Mouse (Mus musculus): ENCODE measurements around the gene 4931409K22Rik. TPM values are rescaled to one million over a fixed set of nuclear protein-coding genes. Genes with fewer than 3 reads are reported as not detected.

Gene 4931409K22Rik
- polyA plus RNA-seq, 1 experiment from 2014 or later = 0.10 TPM

DNA sequence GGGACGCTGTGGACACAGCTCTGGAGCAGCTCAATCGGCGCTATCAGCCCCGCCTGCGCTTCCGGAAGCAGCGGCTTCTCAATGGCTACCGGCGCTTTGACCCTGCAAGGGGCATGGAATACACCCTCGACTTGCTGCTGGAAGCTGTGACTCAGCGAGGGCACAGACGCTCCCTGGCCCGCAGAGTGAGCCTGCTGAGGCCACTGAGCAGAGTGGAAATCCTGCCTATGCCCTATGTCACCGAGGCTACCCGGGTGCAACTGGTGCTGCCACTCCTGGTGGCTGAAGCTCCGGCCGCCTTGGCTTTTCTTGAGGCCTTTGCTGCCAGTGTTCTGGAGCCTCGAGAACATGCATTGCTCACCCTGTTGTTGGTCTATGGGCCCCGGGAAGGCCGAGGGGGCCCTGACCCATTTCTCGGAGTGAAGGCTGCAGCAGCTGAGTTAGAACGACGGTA is 34.7 kb upstream of the 4931409K22Rik start:
- Histone ChIP-seq H3K27ac (ENCODE audit: low read length) (no peak overlapping the region), H3K27me3 (ENCODE audit: control insufficient read depth, insufficient read depth, low read length) (no peaks in the 10 kb centered on the region), H3K4me3 (ENCODE audit: low read depth, low read length) (no peak overlapping the region), H3K36me3 (ENCODE audit: control insufficient read depth, insufficient read depth, low read length) (peaks cover 63% of the 10 kb centered on the region), H3K9me3 (ENCODE audit: control insufficient read depth, low read depth, low read length) (no peaks in the 10 kb centered on the region), H3K4me2 (replicated peaks; ENCODE audit: low read depth, low read length) (0 out of 2 replicates have a peak overlapping the region, but pooled peaks have one; percentile 10), H3K9ac (replicated peaks; ENCODE audit: low read depth, low read length) (no peak overlapping the region; the same call in 1 of the 2 replicates), H3K4me1 (ENCODE audit: control insufficient read depth, insufficient read depth, low read length) (peaks cover 10% of the 10 kb centered on the region; the same call in 1 of the 2 replicates)
- no peak for ATAC-seq (ENCODE audit: insufficient number of reproducible peaks, insufficient read depth, low FRiP score, low read depth)
- 34% methylated on average over 23 of the region's 23 CpGs for WGBS

DNA sequence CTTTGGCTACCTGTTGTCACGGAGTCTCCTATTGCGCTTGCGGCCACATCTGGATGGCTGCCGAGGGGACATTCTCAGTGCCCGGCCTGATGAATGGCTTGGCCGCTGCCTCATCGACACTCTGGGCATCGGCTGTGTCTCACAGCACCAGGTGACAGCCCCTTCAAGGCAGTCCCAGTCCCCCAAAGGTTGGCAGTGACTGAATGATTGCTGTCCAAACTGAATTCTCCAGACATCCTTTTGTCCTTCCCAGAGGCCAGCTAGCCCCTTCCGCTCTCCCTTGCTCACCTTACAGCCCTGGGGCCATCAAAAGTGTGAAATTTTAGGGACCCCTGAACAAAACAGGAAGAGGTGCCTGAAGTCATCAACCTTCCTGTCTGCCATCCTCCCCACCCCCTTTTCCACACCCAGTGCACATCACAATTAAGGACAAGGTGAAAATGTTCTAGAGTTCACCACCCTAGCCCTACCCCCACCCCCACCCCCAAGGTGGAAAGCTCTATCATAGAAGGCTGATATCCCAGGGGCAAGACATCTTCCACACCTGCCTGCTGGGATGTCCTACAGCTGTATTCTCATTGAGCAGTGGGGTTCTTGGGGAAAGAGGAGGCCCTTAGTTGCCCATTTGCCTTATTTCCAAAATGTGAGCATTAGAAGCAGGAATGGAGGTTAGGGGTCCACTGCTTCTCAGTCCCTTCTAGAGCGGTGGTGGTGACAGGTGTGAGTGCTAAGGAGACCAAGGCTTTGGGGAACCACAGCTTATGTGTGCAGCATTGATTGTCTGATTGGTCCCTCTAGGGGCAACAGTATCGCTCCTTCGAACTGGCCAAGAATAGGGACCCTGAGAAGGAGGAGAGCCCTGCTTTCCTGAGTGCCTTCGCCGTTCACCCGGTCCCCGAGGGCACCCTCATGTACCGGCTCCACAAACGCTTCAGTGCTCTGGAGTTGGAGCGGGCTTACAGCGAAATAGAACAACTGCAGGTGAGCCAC is 33.2 kb upstream of the 4931409K22Rik start:
- Histone ChIP-seq H3K27ac (ENCODE audit: low read length) (no peak overlapping the region), H3K27me3 (ENCODE audit: control insufficient read depth, insufficient read depth, low read length) (no peaks in the 10 kb centered on the region), H3K4me3 (ENCODE audit: low read depth, low read length) (no peak overlapping the region), H3K4me2 (replicated peaks; ENCODE audit: low read depth, low read length) (no peak overlapping the region), H3K9me3 (ENCODE audit: control insufficient read depth, low read depth, low read length) (no peaks in the 10 kb centered on the region), H3K9ac (replicated peaks; ENCODE audit: low read depth, low read length) (no peak overlapping the region), H3K36me3 (ENCODE audit: control insufficient read depth, insufficient read depth, low read length) (peaks cover 52% of the 10 kb centered on the region), H3K4me1 (ENCODE audit: control insufficient read depth, insufficient read depth, low read length) (peaks cover 10% of the 10 kb centered on the region; the same call in 1 of the 2 replicates)
- WGBS = 92% methylated on average over 20 of the region's 20 CpGs
- no peak for ATAC-seq (ENCODE audit: insufficient number of reproducible peaks, insufficient read depth, low FRiP score, low read depth)

DNA sequence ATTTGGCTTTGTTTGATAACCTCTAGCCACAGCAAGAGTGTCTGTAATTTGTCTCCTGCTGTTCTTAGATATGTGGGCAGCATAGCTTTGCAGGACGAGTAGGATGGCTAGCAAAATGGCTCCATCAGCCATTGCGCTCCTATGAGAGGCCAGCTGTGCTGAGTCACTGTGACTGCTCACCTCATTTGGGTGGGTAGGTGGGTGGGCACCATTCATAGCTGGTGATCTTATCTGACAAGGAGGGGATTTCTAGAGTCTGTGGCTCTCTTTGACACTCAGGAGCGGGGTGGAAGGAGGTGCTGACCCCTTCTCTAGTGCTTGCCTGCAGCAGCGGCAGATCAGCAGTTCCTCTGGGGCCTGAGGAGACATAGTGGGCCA is 30.6 kb upstream of the 4931409K22Rik start:
- peaks cover 27% of the 10 kb centered on the region for H3K36me3 ChIP-seq (ENCODE audit: control insufficient read depth, insufficient read depth, low read length)
- 0 out of 2 replicates have a peak overlapping the region, but pooled peaks have one; percentile 4 for H3K27ac ChIP-seq (ENCODE audit: low read length)
- H3K9ac ChIP-seq (replicated peaks; ENCODE audit: low read depth, low read length) = peak overlapping the region; percentile 55
- no peaks in the 10 kb centered on the region for H3K9me3 ChIP-seq (ENCODE audit: control insufficient read depth, low read depth, low read length)
- peaks cover 10% of the 10 kb centered on the region; the same call in 1 of the 2 replicates for H3K4me1 ChIP-seq (ENCODE audit: control insufficient read depth, insufficient read depth, low read length)
- no peak for ATAC-seq (ENCODE audit: insufficient number of reproducible peaks, insufficient read depth, low FRiP score, low read depth)
- 25% methylated on average over 4 of the region's 4 CpGs for WGBS
- H3K27me3 ChIP-seq (ENCODE audit: control insufficient read depth, insufficient read depth, low read length) = no peaks in the 10 kb centered on the region
- H3K4me2 ChIP-seq (replicated peaks; ENCODE audit: low read depth, low read length) = peak overlapping the region; percentile 62
- peak overlapping the region; percentile 72 for H3K4me3 ChIP-seq (ENCODE audit: low read depth, low read length)

DNA sequence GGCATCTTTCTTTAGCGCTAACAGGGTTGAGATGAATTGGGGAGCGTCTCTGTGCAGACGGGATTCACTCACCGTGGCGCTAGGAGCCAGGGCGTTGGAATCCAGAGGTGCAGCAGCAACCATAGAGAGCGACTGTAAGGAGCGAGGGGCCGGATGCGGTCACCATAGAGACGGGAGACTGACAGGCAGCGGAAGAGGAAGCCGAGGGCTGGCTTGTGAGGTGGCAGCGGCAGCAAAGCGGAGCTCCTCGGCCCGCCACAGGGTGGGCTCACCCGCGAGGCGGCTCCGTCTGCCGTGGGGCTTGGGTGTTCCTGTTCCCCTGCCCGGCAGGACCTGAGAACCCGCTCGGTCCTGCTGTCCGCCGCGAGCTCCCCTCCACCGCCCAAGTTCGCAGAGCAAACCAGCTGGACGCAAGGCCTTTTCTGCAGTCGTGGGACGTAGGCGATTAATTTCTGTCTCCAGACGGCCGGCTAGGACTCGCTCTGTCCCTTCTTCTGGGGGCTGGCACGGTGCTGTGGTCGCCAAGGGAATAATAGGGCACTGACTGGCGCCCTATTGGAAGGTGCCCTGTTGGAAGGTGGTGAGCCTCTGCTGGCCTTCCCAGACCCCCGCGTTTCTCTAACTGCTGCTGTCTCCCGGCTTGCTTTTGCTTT is 30.1 kb upstream of the 4931409K22Rik start, which contains the start of gene Chpf2:
Chpf2 (plus strand) TSS at position 195 of the 653 bp plus-strand sequence.
- Histone ChIP-seq H3K36me3 (ENCODE audit: control insufficient read depth, insufficient read depth, low read length) (peaks cover 22% of the 10 kb centered on the region), H3K4me3 (ENCODE audit: low read depth, low read length) (peak within 1 kb of the TSS; percentile 72), H3K9me3 (ENCODE audit: control insufficient read depth, low read depth, low read length) (no peaks in the 10 kb centered on the region), H3K9ac (replicated peaks; ENCODE audit: low read depth, low read length) (peak within 1 kb of the TSS; percentile 55), H3K27ac (ENCODE audit: low read length) (0 out of 2 replicates have a peak within 1 kb of the TSS, but pooled peaks have one; percentile 4), H3K27me3 (ENCODE audit: control insufficient read depth, insufficient read depth, low read length) (no peaks in the 10 kb centered on the region), H3K4me2 (replicated peaks; ENCODE audit: low read depth, low read length) (peak within 1 kb of the TSS; percentile 62), H3K4me1 (ENCODE audit: control insufficient read depth, insufficient read depth, low read length) (peaks cover 10% of the 10 kb centered on the region; the same call in 1 of the 2 replicates)
- WGBS = under 1% methylated on average over 43 of the region's 43 CpGs
- peak; percentile 89; the same call in 1 of the 2 replicates for ATAC-seq (ENCODE audit: insufficient number of reproducible peaks, insufficient read depth, low FRiP score, low read depth)

DNA sequence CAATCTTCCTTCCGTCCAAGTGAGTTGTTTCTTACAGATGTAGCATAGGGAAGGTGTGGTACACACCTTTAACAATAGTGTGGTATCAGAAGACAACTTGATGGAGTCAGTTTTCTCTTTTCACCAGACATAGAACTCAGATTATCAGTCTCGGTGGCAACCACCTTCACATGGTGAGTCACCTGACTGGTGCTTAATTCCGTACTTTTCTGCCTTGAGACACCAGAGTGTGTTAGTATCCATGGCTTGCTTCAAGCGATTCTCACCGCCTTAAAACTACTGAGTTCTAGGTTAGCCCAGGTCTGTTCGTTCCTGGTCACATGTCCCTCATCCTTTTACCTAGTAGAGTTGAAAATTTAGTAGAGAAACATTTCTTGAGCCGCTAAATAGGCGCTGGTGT is 29.5 kb upstream of the 4931409K22Rik start:
- peak overlapping the region; percentile 72 for H3K4me3 ChIP-seq (ENCODE audit: low read depth, low read length)
- H3K9me3 ChIP-seq (ENCODE audit: control insufficient read depth, low read depth, low read length) = no peaks in the 10 kb centered on the region
- no peaks in the 10 kb centered on the region for H3K27me3 ChIP-seq (ENCODE audit: control insufficient read depth, insufficient read depth, low read length)
- 9% methylated on average over 8 of the region's 8 CpGs for WGBS
- H3K4me1 ChIP-seq (ENCODE audit: control insufficient read depth, insufficient read depth, low read length) = peaks cover 10% of the 10 kb centered on the region; the same call in 1 of the 2 replicates
- H3K36me3 ChIP-seq (ENCODE audit: control insufficient read depth, insufficient read depth, low read length) = peaks cover 18% of the 10 kb centered on the region
- H3K4me2 ChIP-seq (replicated peaks; ENCODE audit: low read depth, low read length) = peak overlapping the region; percentile 62
- H3K27ac ChIP-seq (ENCODE audit: low read length) = no peak overlapping the region
- peak overlapping the region; percentile 55; the same call in 1 of the 2 replicates for H3K9ac ChIP-seq (replicated peaks; ENCODE audit: low read depth, low read length)
- ATAC-seq (ENCODE audit: insufficient number of reproducible peaks, insufficient read depth, low FRiP score, low read depth) = peak; percentile 7; the same call in 1 of the 2 replicates

DNA sequence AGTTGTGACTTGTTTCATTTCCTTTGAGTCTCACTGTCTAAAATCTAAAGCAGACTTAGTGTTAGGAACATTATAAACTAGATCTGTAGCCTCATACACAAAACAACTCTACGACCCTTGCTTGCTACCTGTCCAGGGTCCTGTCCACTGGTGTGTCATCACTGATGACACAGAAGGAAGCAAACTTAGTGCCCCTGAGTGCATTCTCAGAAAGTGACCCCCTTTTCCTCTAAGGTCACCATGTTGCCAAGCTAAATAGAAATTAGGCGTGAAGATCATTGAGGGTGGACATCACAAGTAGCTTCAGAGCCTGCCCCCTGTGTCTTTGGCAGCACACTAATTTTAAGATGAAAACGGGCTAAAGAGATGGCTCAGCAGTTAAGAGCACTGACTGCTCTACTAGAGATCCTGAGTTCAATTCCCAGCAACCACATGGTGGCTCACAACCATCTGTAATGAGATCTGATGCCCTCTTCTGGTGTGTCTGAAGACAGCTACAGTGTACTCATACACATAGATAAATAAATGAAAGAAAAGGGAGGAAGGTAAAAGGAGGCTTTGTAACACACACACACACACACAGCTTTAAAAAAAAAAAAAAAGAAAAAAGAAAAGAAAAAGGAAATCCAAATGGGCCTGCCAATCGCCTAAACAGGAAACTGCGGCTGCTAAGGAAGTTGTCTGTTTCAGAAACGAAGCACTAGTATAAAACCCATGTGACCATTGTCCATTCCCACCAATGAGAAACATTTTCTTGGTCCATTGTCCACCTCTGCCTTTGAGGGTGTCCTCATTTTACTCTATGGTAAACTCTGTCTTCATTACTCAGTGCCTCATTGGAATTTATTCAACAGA is 21.7 kb upstream of the 4931409K22Rik start:
- Histone ChIP-seq H3K27ac (ENCODE audit: low read length) (peak overlapping the region; percentile 73; the same call in 1 of the 2 replicates), H3K4me3 (ENCODE audit: low read depth, low read length) (peak overlapping the region; percentile 37), H3K36me3 (ENCODE audit: control insufficient read depth, insufficient read depth, low read length) (peaks cover 20% of the 10 kb centered on the region), H3K9ac (replicated peaks; ENCODE audit: low read depth, low read length) (peak overlapping the region; percentile 41), H3K4me1 (ENCODE audit: control insufficient read depth, insufficient read depth, low read length) (peaks cover 12% of the 10 kb centered on the region; the same call in 1 of the 2 replicates), H3K9me3 (ENCODE audit: control insufficient read depth, low read depth, low read length) (no peaks in the 10 kb centered on the region), H3K4me2 (replicated peaks; ENCODE audit: low read depth, low read length) (peak overlapping the region; percentile 54), H3K27me3 (ENCODE audit: control insufficient read depth, insufficient read depth, low read length) (no peaks in the 10 kb centered on the region)
- WGBS = 65% methylated on average over 6 of the region's 6 CpGs
- ATAC-seq (ENCODE audit: insufficient number of reproducible peaks, insufficient read depth, low FRiP score, low read depth) = no peak

DNA sequence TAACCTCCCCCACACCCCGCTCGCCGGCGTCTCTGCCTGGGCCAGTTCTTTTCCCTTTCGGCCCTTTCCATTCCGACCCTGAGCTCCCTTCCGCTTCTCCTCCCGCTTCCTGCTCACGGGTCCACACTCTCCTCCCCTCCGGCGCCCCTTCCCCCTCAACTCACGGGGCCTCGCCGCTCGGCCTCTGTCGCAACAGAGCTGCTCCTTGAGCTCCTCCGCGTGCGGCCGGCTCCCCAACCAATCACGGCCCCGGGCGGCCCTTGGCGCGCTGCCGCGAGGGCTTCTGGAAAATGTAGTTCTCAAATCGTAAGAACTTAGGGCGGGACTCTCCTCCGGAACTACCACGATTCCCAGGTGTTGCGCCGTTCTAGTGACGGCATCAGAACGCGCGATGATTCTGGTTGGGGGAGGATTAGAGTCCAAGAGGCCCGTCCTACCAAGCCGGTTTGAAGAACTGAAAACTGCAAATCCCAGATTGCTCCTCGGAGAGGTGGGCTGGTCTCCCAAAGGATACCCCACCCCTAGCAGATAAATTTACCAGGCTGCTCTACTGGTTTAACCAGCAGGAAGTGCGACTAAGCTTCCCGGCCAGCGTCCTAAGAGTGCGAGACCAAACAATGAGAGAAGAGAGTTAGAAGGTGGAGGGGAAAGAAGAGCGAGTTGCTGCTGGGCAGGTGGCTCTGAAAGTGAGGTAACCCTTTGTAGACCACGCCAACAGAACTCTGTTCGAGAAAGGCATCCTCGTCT is 20.7 kb upstream of the 4931409K22Rik start, which contains the start of gene Abcf2:
Abcf2 (minus strand) TSS at position 285 of the 747 bp plus-strand sequence.
- ATAC-seq (ENCODE audit: insufficient number of reproducible peaks, insufficient read depth, low FRiP score, low read depth) = peak; percentile 98
- H3K4me2 ChIP-seq (replicated peaks; ENCODE audit: low read depth, low read length) = peak within 1 kb of the TSS; percentile 86
- under 1% methylated on average over 48 of the region's 48 CpGs for WGBS
- peaks cover 12% of the 10 kb centered on the region; the same call in 1 of the 2 replicates for H3K4me1 ChIP-seq (ENCODE audit: control insufficient read depth, insufficient read depth, low read length)
- no peaks in the 10 kb centered on the region for H3K27me3 ChIP-seq (ENCODE audit: control insufficient read depth, insufficient read depth, low read length)
- peak within 1 kb of the TSS; percentile 74 for H3K27ac ChIP-seq (ENCODE audit: low read length)
- peak within 1 kb of the TSS; percentile 77 for H3K9ac ChIP-seq (replicated peaks; ENCODE audit: low read depth, low read length)
- peak within 1 kb of the TSS; percentile 78 for H3K4me3 ChIP-seq (ENCODE audit: low read depth, low read length)
- no peaks in the 10 kb centered on the region for H3K9me3 ChIP-seq (ENCODE audit: control insufficient read depth, low read depth, low read length)
- peaks cover 29% of the 10 kb centered on the region for H3K36me3 ChIP-seq (ENCODE audit: control insufficient read depth, insufficient read depth, low read length)
